Mouse (Mus musculus) kidney, adult 2 months (tissue): ENCODE results near the gene Kif3c.

ENCODE experiments used
- CTCF ChIP-seq: fragments of 200-500 bp; conservative IDR thresholded peaks from 2 replicates; pipeline ENCODE4 v1.5.1; 2011; ENCODE audit warnings: low read depth, mild to moderate bottlenecking, control low read depth, low read length, moderate library complexity, mixed read lengths; ENCODE audit not compliant: insufficient read depth, insufficient read length
- POLR2A ChIP-seq: fragments of 200-500 bp; IDR thresholded peaks from one replicate; pipeline ENCODE4 v1.6.1; 2011; ENCODE audit warnings: low read depth, low read length, control low read depth

DNA sequence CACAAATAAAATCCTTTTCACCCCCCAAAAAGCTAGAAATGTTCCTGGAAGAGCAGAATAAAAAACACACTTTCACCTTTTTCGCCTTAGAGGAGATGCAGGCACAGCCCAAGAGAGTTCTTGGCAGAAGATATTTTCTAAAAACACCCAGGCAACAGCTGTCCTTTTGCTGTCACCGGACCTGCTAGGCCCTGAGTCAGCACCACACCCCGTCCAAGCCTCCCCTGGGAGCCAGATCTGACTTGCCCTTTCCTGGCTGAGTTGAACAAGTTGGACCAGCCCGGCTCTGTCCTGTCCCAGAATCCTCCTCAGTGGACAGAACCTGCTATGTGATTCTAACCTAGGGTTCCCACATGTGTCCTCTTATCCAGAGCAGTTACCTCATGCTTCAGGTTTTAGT, 45.6 kb upstream of the Kif3c start:
- TF ChIP-seq CTCF: no peak
- TF ChIP-seq POLR2A: no peak
